Mouse (Mus musculus) heart, postnatal 25 days (tissue): ENCODE measurements at regions not wholly inside any gene's neighbourhood (a gene's known extent, or its start where the extent isn't known, plus 50 kb on each side); places are given as distances from the start of the nearest gene placed in this dataset.

ENCODE experiments used
- DNase-seq: peaks from one replicate; pipeline ENCODE4 v3.0.0; 2022; ENCODE audit warnings: low spot score
- intact Hi-C: fragments of 180-260 bp; cut with DNase I; formaldehyde crosslinking; loops from one replicate; pipeline ENCODE4 v1.15.1; 2025

GRCm38 (mm10) chr3:119977349-119977748 lies 193.1 kb upstream of the Ptbp2 start:
- intact Hi-C loops: no loop called here
- DNase-seq: no peak

DNA sequence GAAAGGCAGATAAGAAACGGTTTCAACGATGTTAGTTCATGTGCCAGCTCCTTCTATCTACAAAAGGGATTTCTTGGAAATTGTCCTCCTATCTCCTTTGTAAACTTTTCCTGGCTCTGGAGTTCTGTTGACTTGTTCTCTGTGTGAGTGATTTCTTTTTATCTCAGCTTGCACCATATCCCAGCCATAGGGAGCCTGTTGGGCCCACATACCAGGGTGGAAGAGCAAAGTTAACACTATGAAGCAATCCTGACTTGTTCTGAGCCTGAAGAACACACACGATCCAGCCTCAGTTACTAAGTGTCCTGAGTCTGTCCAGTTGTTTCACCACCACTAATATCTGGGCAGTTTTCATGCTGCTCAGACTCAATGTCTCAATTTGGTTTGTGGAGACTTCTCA lies 192.1 kb upstream of the Ptbp2 start:
- intact Hi-C loops: no loop called here
- no peak for DNase-seq

DNA sequence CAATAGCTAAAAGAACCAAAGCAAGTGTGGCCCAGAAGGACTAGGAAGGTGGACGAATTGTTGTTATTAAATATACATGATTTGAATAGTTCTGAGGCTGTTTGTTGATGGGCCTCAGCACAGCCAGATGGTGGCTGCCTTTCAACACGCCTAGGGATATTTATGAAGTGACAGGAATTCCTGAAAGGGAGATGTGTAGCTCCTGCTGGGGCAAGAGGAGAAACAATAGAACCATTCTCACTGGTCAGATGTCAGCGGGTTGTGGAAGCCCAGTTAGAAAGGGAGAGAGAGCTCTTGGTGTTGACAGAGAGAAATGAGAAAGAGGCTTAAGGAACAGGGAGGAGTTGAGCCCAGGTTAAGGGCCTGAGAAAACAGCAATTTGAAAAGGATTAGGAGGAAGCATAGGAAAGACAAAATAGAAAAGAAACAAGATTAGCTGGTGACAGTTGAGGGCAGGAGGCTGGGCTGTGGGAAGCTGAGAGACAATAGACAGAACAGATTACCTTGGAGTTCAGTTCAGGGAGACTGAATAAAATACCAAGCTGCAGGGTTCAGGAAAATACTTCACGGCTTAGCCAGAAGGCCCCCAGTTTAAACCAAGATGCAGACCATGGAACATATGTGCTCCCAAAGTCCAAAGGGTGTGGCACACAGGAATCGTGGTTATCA lies 174.7 kb upstream of the Ptbp2 start:
- no peak for DNase-seq
- intact Hi-C loops: no loop called here

- intact Hi-C loops: no loop called here
- no peak for DNase-seq
Measured at GRCm38 (mm10) chr3:119957529-119957928, 173.3 kb upstream of the Ptbp2 start.

- no peak for DNase-seq
- intact Hi-C loops: no loop called here
Measured at GRCm38 (mm10) chr3:119955745-119956615, 171.7 kb upstream of the Ptbp2 start.

DNA sequence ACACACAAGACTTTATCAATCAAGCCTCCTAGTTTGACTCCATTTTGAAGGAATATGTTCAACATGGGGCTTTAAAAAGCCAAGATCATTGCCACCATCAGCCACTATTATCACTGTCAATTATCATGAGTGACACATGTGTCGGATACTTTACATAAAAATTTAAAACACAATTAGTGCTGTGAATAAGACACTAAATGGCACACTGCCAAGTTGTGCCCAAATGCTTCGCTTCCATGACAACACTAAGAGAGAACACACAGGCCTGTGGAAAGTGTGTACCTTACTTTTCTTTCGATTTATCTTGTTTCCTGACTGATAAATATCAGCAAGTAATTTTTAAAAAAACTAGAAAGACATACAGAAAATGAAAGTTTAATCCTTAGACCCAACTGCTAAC lies 166.5 kb upstream of the Ptbp2 start:
- no peak for DNase-seq
- intact Hi-C loops: no loop called here

GRCm38 (mm10) chr3:119950070-119950469 lies 165.8 kb upstream of the Ptbp2 start:
- no peak for DNase-seq
- intact Hi-C loops: no loop called here

DNA sequence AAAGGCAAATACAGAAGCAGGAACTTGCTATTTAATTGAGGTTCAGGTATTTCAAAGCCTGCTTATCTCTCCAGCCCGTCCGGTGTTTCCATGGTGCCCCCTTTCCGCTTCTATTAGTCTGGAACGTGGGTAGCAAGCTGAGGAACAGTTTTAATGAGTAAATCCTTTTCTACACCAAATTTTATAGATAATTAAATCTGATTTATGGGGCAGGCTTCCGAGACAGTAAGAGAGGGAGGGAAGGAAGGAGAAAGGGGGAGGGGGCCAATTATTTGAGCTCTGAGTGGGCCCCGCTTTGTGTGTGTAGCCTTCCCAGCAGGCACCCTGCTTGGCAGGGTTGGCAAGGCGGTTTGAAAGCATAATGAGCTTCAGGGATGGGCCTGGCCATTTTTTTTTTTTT lies 165.4 kb upstream of the Ptbp2 start:
- intact Hi-C loops: no loop called here
- no peak for DNase-seq

DNA sequence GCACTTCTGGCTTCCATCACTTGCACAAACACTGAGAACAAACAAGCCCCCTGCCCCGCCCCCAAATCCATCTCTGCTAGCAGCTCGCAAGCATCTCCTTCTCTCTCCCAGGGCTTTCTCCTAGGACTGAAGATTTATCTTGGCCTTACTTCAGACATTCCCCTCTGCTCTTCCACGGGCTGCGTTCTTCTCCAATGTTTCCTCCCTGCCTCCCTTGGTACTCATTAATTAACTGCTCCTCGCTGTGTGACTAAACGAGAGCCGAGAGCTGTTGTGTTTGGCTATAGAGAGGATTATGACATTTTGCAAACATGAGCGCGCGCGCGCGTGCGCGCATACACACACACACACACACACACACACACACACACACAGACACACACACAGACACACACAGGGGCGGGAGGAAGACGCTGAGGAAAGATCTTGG lies 164.8 kb upstream of the Ptbp2 start:
- DNase-seq: no peak
- intact Hi-C loops: no loop called here

GRCm38 (mm10) chr3:119947126-119947525 lies 162.9 kb upstream of the Ptbp2 start:
- intact Hi-C loops: no loop called here
- DNase-seq: no peak

DNA sequence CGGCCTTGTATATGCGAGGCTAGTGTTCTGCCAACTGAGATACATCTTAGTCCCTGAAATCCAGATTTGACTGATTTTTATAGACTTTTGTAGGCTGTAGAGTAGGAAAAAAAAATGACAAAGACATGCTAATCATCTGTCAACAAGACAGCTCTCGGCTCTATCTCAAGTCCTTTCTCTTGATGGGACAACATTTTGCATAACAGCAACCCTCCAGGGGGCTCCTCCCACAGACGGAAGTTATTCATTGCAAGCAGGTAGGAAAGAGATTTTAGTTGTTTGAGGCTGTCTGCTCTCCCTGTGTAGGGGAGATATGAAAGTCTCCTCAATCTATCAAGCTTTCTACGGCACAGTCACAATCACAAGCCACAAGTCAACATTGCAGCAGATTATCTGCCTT lies 159.8 kb upstream of the Ptbp2 start:
- intact Hi-C loops: no loop called here
- DNase-seq: no peak

- intact Hi-C loops: no loop called here
- DNase-seq: no peak
Measured at GRCm38 (mm10) chr3:119939091-119939490, 154.8 kb upstream of the Ptbp2 start.

DNA sequence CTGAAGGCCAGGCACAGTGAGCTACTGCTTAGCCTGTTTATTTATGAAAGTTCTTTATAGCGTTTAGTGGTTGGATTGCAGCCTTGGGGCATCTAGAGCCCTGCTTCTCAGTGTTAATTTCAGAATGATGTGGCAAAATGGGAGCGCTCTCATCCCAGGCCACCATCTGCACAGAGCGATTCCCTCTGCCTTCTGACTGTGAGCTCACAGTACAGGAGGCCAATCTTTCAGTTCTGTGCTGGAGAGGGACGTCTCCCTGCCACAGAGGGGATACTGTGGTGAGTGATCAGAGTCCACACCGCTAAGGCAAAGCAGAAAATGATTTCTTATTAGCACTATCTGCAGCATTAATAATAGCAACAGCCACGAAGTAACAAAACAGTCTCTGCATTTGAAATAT lies 154.2 kb upstream of the Ptbp2 start:
- intact Hi-C loops: no loop called here
- no peak for DNase-seq

DNA sequence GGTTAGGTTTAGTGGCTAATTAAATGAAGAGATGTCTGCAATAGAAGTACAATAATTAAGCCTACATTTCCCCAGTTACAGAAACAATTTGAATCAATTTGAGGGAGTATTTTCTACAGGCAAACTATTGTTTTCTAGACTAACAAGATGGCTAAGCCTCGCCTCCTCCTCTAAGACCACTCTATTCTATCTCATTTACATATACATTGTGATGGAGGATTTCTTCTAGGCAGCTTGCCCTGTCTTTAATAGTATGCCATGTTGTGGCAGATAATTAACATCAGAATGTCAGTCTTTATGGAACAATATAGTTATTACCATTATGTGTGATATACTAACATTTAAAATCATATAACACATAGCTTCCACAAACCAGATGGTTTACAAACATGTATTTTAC lies 152.3 kb upstream of the Ptbp2 start:
- intact Hi-C loops: no loop called here
- DNase-seq: no peak

GRCm38 (mm10) chr3:119933049-119933511 lies 148.8 kb upstream of the Ptbp2 start:
- DNase-seq: no peak
- intact Hi-C loops: no loop called here

DNA sequence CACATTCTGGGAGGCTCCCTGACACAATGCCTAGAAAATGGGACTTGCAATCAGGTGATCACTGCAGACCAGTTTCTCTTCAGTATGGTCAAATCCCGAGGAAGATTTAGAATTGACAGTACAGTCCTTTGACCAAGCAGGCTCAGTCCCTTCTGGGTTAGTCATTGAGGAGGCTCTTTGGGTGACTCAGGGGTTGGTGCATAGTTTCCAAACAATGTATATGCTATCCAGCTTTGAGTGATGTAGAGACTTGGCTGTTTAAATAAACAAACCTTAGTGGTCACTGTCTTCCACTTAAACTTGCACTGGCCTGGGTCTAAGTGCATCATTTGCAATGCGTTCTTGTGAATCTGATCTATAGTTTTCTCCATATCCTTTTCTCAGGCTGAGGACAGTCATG lies 144.0 kb upstream of the Ptbp2 start:
- DNase-seq: no peak
- intact Hi-C loops: no loop called here

- intact Hi-C loops: no loop called here
- DNase-seq: no peak
Measured at GRCm38 (mm10) chr3:119919501-119920141, 135.4 kb upstream of the Ptbp2 start.

GRCm38 (mm10) chr3:119915984-119916865 lies 132.0 kb upstream of the Ptbp2 start:
- intact Hi-C loops: no loop called here
- DNase-seq: no peak

- no peak for DNase-seq
- intact Hi-C loops: no loop called here
Measured at GRCm38 (mm10) chr3:119911532-119911931, 127.3 kb upstream of the Ptbp2 start.

GRCm38 (mm10) chr3:119904244-119904643 lies 120.0 kb upstream of the Ptbp2 start:
- DNase-seq: no peak
- intact Hi-C loops: no loop called here
